Mouse (Mus musculus) C2C12 (cell line): ENCODE data around the gene Gfy.

Source experiments
- CTCF ChIP-seq: IDR thresholded peaks from one replicate; pipeline ENCODE4 v1.5.1; 2011; ENCODE audit not compliant: control insufficient read depth, insufficient read depth, insufficient read length
- MYOD1 ChIP-seq: IDR thresholded peaks from one replicate; pipeline ENCODE4 v1.6.1; 2011; ENCODE audit warnings: low read depth; ENCODE audit not compliant: control insufficient read depth, insufficient read length
- USF1 ChIP-seq: IDR thresholded peaks from one replicate; pipeline ENCODE4 v1.6.1; 2011; ENCODE audit warnings: low read depth, mild to moderate bottlenecking, control low read depth, moderate library complexity

DNA sequence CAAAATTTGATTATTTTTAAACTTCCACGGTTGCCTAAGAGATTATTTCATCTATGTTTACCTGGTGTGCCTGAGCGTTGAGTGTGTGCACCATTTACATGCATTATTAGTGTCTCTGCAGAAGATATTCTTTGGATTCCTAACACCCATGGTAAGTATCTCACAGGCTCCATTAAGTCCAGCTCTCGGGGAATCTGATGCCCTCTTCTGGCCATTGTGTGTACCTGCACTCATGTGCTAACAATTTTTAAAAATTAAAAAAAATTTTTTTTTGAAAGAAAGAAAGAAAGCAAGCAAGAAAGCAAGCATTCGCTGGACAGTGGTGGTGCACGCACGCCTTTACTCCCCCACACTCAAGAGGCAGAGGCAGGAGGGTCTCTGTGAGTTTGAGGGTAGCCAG lies 28.9 kb upstream of the Gfy start:
- no peak for TF ChIP-seq CTCF
- no peak for TF ChIP-seq MYOD1
- TF ChIP-seq USF1: no peak
